ENCODE assay signal across 8 mouse cellular contexts in genomic region chr7:45707375-45707967, GRCm38 (mm10). TPM values are rescaled to one million over a fixed set of nuclear protein-coding genes. Genes with fewer than 3 reads are reported as not detected.
DNase-seq lines count a peak whose midpoint lies in the region; ATAC-seq and TF ChIP-seq lines count a peak whose summit lies in the region.

No protein-coding gene starts in this region.

- peak; percentile 95 for DNase-seq in 3134 (ENCODE audit: extremely low read depth, insufficient read length, low spot score)
- peak; percentile 99 for DNase-seq in adrenal gland, postnatal 25 days
- DNase-seq in kidney, postnatal 0 days (ENCODE audit: low spot score): peak; percentile 94
- DNase-seq in liver, embryonic 11.5 days (ENCODE audit: low spot score): peak; percentile 89
- DNase-seq in spleen, postnatal 4 days (ENCODE audit: low spot score in 2 of 2): peak; percentile 85 to 92

- peaks cover 32% of the 10 kb centered on the region for H3K36me3 ChIP-seq in embryonic facial prominence, embryonic 15.5 days
- H3K36me3 ChIP-seq in heart, embryonic 12.5 days: peaks cover 30% of the 10 kb centered on the region
- peaks cover 27% of the 10 kb centered on the region for H3K36me3 ChIP-seq in kidney, postnatal 0 days (ENCODE audit: insufficient read depth, low read length)
- H3K36me3 ChIP-seq in liver, embryonic 11.5 days (ENCODE audit: control insufficient read depth, insufficient read depth, low read length): peaks cover 18% of the 10 kb centered on the region
- H3K36me3 ChIP-seq in myocyte (ENCODE audit: control insufficient read depth, insufficient read depth): no peaks in the 10 kb centered on the region

- TF ChIP-seq CTCF in kidney, postnatal 0 days (IDR thresholded peaks at IDR 0.05; ENCODE audit: low read depth): no peak

- peak overlapping the region; percentile 93 for H3K27ac ChIP-seq in embryonic facial prominence, embryonic 15.5 days (replicated peaks)
- H3K27ac ChIP-seq in heart, embryonic 12.5 days (ENCODE audit: poor library complexity, severe bottlenecking): peak overlapping the region; percentile 84
- peak overlapping the region; percentile 85 for H3K27ac ChIP-seq in kidney, postnatal 0 days
- H3K27ac ChIP-seq in liver, embryonic 11.5 days (ENCODE audit: low read depth, low read length): peak overlapping the region; percentile 82

- H3K27me3 ChIP-seq in embryonic facial prominence, embryonic 15.5 days: no peaks in the 10 kb centered on the region
- H3K27me3 ChIP-seq in heart, embryonic 12.5 days (replicated peaks): no peaks in the 10 kb centered on the region
- no peaks in the 10 kb centered on the region for H3K27me3 ChIP-seq in kidney, postnatal 0 days (ENCODE audit: insufficient read depth, low read length)
- no peaks in the 10 kb centered on the region for H3K27me3 ChIP-seq in liver, embryonic 11.5 days (replicated peaks; ENCODE audit: control insufficient read depth, insufficient read depth, low read length)
- H3K27me3 ChIP-seq in myocyte (ENCODE audit: control insufficient read depth, insufficient read depth, insufficient read length): no peaks in the 10 kb centered on the region

- peak overlapping the region; percentile 87 for H3K4me2 ChIP-seq in embryonic facial prominence, embryonic 15.5 days (replicated peaks)
- peak overlapping the region; percentile 95 for H3K4me2 ChIP-seq in heart, embryonic 12.5 days
- H3K4me2 ChIP-seq in kidney, postnatal 0 days (ENCODE audit: low read length): peak overlapping the region; percentile 93
- peak overlapping the region; percentile 100 for H3K4me2 ChIP-seq in liver, embryonic 11.5 days
- peak overlapping the region; percentile 73 for H3K4me2 ChIP-seq in myocyte (ENCODE audit: low read depth)

- TF ChIP-seq POLR2A in myocyte (IDR thresholded peaks at IDR 0.05; ENCODE audit: insufficient read length, low read depth): peak; percentile 54

- no peaks in the 10 kb centered on the region for H3K79me2 ChIP-seq in myocyte (ENCODE audit: control insufficient read depth, insufficient read depth)

- H3K4me3 ChIP-seq in embryonic facial prominence, embryonic 15.5 days (replicated peaks): peak overlapping the region; percentile 54
- H3K4me3 ChIP-seq in heart, embryonic 12.5 days: peak overlapping the region; percentile 69
- H3K4me3 ChIP-seq in kidney, postnatal 0 days (replicated peaks; ENCODE audit: low read depth, low read length): peak overlapping the region; percentile 63
- H3K4me3 ChIP-seq in liver, embryonic 11.5 days (ENCODE audit: low read depth, low read length): peak overlapping the region; percentile 69
- H3K4me3 ChIP-seq in myocyte: peak overlapping the region; percentile 51

- ATAC-seq in embryonic facial prominence, embryonic 15.5 days (ENCODE audit: insufficient number of reproducible peaks, low FRiP score, low TSS enrichment, low read depth): no peak
- ATAC-seq in heart, embryonic 12.5 days (ENCODE audit: insufficient number of reproducible peaks, low FRiP score): peak; percentile 48
- ATAC-seq in kidney, postnatal 0 days (replicated peaks; ENCODE audit: low FRiP score, low read depth): peak; percentile 33
- ATAC-seq in liver, embryonic 11.5 days (replicated peaks; ENCODE audit: low FRiP score): 0 out of 2 replicates have a peak, but pooled peaks have one; percentile 17

- peak overlapping the region; percentile 73 for H3ac ChIP-seq in myocyte (ENCODE audit: control insufficient read depth, insufficient read length)

- WGBS in embryonic facial prominence, embryonic 15.5 days: under 1% methylated on average over 27 of the region's 27 CpGs
- WGBS in heart, embryonic 12.5 days: under 1% methylated on average over 27 of the region's 27 CpGs
- under 1% methylated on average over 27 of the region's 27 CpGs for WGBS in kidney, postnatal 0 days
- under 1% methylated on average over 27 of the region's 27 CpGs for WGBS in liver, embryonic 11.5 days

- peaks cover 57% of the 10 kb centered on the region for H3K4me1 ChIP-seq in embryonic facial prominence, embryonic 15.5 days
- H3K4me1 ChIP-seq in heart, embryonic 12.5 days (replicated peaks): peaks cover 52% of the 10 kb centered on the region
- H3K4me1 ChIP-seq in kidney, postnatal 0 days (replicated peaks; ENCODE audit: insufficient read depth, low read length): peaks cover 18% of the 10 kb centered on the region
- H3K4me1 ChIP-seq in liver, embryonic 11.5 days (replicated peaks; ENCODE audit: control insufficient read depth, insufficient read depth, low read length): peaks cover 38% of the 10 kb centered on the region

- no peak overlapping the region for H3K9ac ChIP-seq in embryonic facial prominence, embryonic 15.5 days
- H3K9ac ChIP-seq in heart, embryonic 12.5 days: peak overlapping the region; percentile 33
- H3K9ac ChIP-seq in kidney, postnatal 0 days (ENCODE audit: low read depth, low read length): peak overlapping the region; percentile 87; the same call in 1 of the 2 replicates
- peak overlapping the region; percentile 82 for H3K9ac ChIP-seq in liver, embryonic 11.5 days (ENCODE audit: low read depth, low read length)

- H3K9me3 ChIP-seq in embryonic facial prominence, embryonic 15.5 days (replicated peaks): no peaks in the 10 kb centered on the region
- H3K9me3 ChIP-seq in heart, embryonic 12.5 days (replicated peaks): no peaks in the 10 kb centered on the region
- H3K9me3 ChIP-seq in kidney, postnatal 0 days (replicated peaks; ENCODE audit: low read length): no peaks in the 10 kb centered on the region
- no peaks in the 10 kb centered on the region for H3K9me3 ChIP-seq in liver, embryonic 11.5 days (ENCODE audit: control insufficient read depth, low read length)

TF ChIP-seq in myocyte, 11 proteins besides CTCF, POLR2A, EP300 and RAD21:
- no peak for TF ChIP-seq CEBPB (IDR thresholded peaks at IDR 0.05; ENCODE audit: insufficient read depth, poor library complexity, severe bottlenecking)
- no peak for TF ChIP-seq TCF3 (IDR thresholded peaks at IDR 0.05; ENCODE audit: insufficient read length, low read depth)
- TF ChIP-seq USF1 (IDR thresholded peaks at IDR 0.05; ENCODE audit: low read depth): peak; percentile 82
- TF ChIP-seq MYOD1 (IDR thresholded peaks at IDR 0.05; ENCODE audit: control insufficient read depth in 1 of 3, insufficient read length in 2 of 3, low read depth in 2 of 3): peak in 2 of 3 experiments; percentile 21 to 27
- no peak for TF ChIP-seq TCF12 (IDR thresholded peaks at IDR 0.05; ENCODE audit: insufficient read depth, poor library complexity, severe bottlenecking)
- TF ChIP-seq REST (IDR thresholded peaks at IDR 0.05; ENCODE audit: insufficient read depth, insufficient read length): no peak
- no peak for TF ChIP-seq SRF (IDR thresholded peaks at IDR 0.05; ENCODE audit: control insufficient read depth, insufficient read length, low read depth)
- TF ChIP-seq MAX (IDR thresholded peaks at IDR 0.05; ENCODE audit: low read depth): no peak
- peak; percentile 92 for TF ChIP-seq POLR2AphosphoS2 (IDR thresholded peaks at IDR 0.05; ENCODE audit: insufficient read length, low read depth)

RNA-seq across cellular contexts. Expression of gene Dbp, which starts 2.6 kb away (rescaled TPM):
- 282 and 444 TPM in 2 replicates for total RNA-seq in adrenal gland, postnatal 25 days (2021)
- polyA plus RNA-seq in embryonic facial prominence, embryonic 15.5 days (2015; fragmentation: Nextera tagmentation; extraction: Ambion mirVana): 6.8 and 7.0 TPM in 2 replicates
- polyA plus RNA-seq in heart, embryonic 12.5 days (2016; fragmentation: Nextera tagmentation; extraction: Ambion mirVana): 4.1 and 5.3 TPM in 2 replicates
- polyA plus RNA-seq in kidney, postnatal 0 days (2015; fragmentation: Nextera tagmentation; extraction: Ambion mirVana): 8.4 and 8.6 TPM in 2 replicates
- polyA plus RNA-seq in liver, embryonic 11.5 days (2014; fragmentation: Nextera tagmentation; extraction: Ambion mirVana): 1.8 and 1.9 TPM in 2 replicates
- 26.2 TPM for polyA plus RNA-seq in myocyte (2012; fragmentation: generic; extraction: Trizol)

RNA-seq across cellular contexts. Expression of gene Rpl18, which starts 7.8 kb away (rescaled TPM):
- total RNA-seq in adrenal gland, postnatal 25 days (2021): 964 and 1,249 TPM in 2 replicates
- 1,062 and 1,100 TPM in 2 replicates for polyA plus RNA-seq in embryonic facial prominence, embryonic 15.5 days (2015; fragmentation: Nextera tagmentation; extraction: Ambion mirVana)
- 603 and 625 TPM in 2 replicates for polyA plus RNA-seq in heart, embryonic 12.5 days (2016; fragmentation: Nextera tagmentation; extraction: Ambion mirVana)
- polyA plus RNA-seq in kidney, postnatal 0 days (2015; fragmentation: Nextera tagmentation; extraction: Ambion mirVana): 1,049 and 1,142 TPM in 2 replicates
- polyA plus RNA-seq in liver, embryonic 11.5 days (2014; fragmentation: Nextera tagmentation; extraction: Ambion mirVana): 1,405 and 1,469 TPM in 2 replicates
- polyA plus RNA-seq in myocyte (2012; fragmentation: generic; extraction: Trizol): 3,224 TPM

RNA-seq across cellular contexts. Expression of gene Car11, which starts 7.8 kb away (rescaled TPM):
- 15.7 and 15.8 TPM in 2 replicates for total RNA-seq in adrenal gland, postnatal 25 days (2021)
- polyA plus RNA-seq in embryonic facial prominence, embryonic 15.5 days (2015; fragmentation: Nextera tagmentation; extraction: Ambion mirVana): 17.2 and 17.7 TPM in 2 replicates
- polyA plus RNA-seq in heart, embryonic 12.5 days (2016; fragmentation: Nextera tagmentation; extraction: Ambion mirVana): 5.4 and 5.8 TPM in 2 replicates
- 7.5 and 8.9 TPM in 2 replicates for polyA plus RNA-seq in kidney, postnatal 0 days (2015; fragmentation: Nextera tagmentation; extraction: Ambion mirVana)
- polyA plus RNA-seq in liver, embryonic 11.5 days (2014; fragmentation: Nextera tagmentation; extraction: Ambion mirVana): 1.0 and 1.2 TPM in 2 replicates
- 3.6 TPM for polyA plus RNA-seq in myocyte (2012; fragmentation: generic; extraction: Trizol)

RNA-seq across cellular contexts. Expression of gene Sphk2, which starts 10.3 kb away (rescaled TPM):
- 38.2 and 42.0 TPM in 2 replicates for total RNA-seq in adrenal gland, postnatal 25 days (2021)
- 38.4 and 43.4 TPM in 2 replicates for polyA plus RNA-seq in embryonic facial prominence, embryonic 15.5 days (2015; fragmentation: Nextera tagmentation; extraction: Ambion mirVana)
- polyA plus RNA-seq in heart, embryonic 12.5 days (2016; fragmentation: Nextera tagmentation; extraction: Ambion mirVana): 18.5 and 20.0 TPM in 2 replicates
- 20.8 and 22.3 TPM in 2 replicates for polyA plus RNA-seq in kidney, postnatal 0 days (2015; fragmentation: Nextera tagmentation; extraction: Ambion mirVana)
- polyA plus RNA-seq in liver, embryonic 11.5 days (2014; fragmentation: Nextera tagmentation; extraction: Ambion mirVana): 24.2 and 25.6 TPM in 2 replicates
- polyA plus RNA-seq in myocyte (2012; fragmentation: generic; extraction: Trizol): 22.8 TPM

RNA-seq across cellular contexts. Expression of gene Sec1, which starts 13.3 kb away (rescaled TPM):
- total RNA-seq in adrenal gland, postnatal 25 days (2021): 0.39 TPM in 1 of 2 replicates, not detected in the other
- polyA plus RNA-seq in embryonic facial prominence, embryonic 15.5 days (2015; fragmentation: Nextera tagmentation; extraction: Ambion mirVana): 9.6 and 11.1 TPM in 2 replicates
- polyA plus RNA-seq in heart, embryonic 12.5 days (2016; fragmentation: Nextera tagmentation; extraction: Ambion mirVana): 0.18 and 0.49 TPM in 2 replicates
- polyA plus RNA-seq in kidney, postnatal 0 days (2015; fragmentation: Nextera tagmentation; extraction: Ambion mirVana): 0.13 and 0.32 TPM in 2 replicates
- polyA plus RNA-seq in liver, embryonic 11.5 days (2014; fragmentation: Nextera tagmentation; extraction: Ambion mirVana): 0.30 and 0.33 TPM in 2 replicates
- 0.41 TPM for polyA plus RNA-seq in myocyte (2012; fragmentation: generic; extraction: Trizol)
